Mouse (Mus musculus): ENCODE measurements around the gene Tspan4.

DNA sequence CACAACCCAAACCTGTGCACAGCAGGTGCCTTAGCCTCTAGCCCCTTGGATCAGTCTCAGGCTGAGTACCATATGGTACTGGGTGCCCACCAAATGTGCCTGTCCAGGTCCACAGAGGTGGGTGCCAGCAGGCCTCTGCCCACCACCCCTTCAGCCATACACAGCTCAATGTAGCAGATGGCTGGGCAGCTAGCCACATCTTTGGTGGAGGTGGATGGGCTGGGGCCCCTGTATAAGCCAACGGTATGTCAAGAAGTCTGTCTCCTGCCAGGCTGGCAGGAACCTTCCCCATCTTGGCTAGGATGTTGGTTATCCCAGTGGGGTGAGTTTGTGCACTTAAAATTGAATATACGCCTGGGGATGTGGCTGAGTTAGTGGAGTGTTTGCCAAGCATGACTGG is 10.6 kb downstream of the Tspan4 start:
- TF ChIP-seq CTCF (IDR thresholded peaks at IDR 0.05; ENCODE audit: control insufficient read depth, insufficient read depth, low read length) (no peak), POLR2A (IDR thresholded peaks at IDR 0.05; ENCODE audit: borderline replicate concordance, control insufficient read depth, low read depth, low read length) (no peak)
